Mouse (Mus musculus) heart, embryonic 13.5 days (tissue): ENCODE results near the gene Pagr1a. TPM values are rescaled to one million over a fixed set of nuclear protein-coding genes. Genes with fewer than 3 reads are reported as not detected.

ENCODE experiments used
- ATAC-seq: fragments of 200-750 bp; cut with Nextera tagmentation; 2 replicates; pipeline ENCODE4 v1.8.0; 2017; ENCODE audit warnings: moderate TSS enrichment; ENCODE audit not compliant: insufficient number of reproducible peaks, low FRiP score, low TSS enrichment; ENCODE audit errors: extremely low read depth
- H3K27ac ChIP-seq: fragments of 300-500 bp; sonication (generic); replicated peaks from 2 replicates; pipeline ENCODE4 v1.5.1; 2015; ENCODE audit warnings: moderate library complexity, mild to moderate bottlenecking, inconsistent platforms
- H3K27me3 ChIP-seq: fragments of 300-500 bp; sonication (generic); replicated peaks from 2 replicates; pipeline ENCODE4 v1.6.1; 2015; ENCODE audit warnings: mild to moderate bottlenecking, inconsistent platforms
- H3K36me3 ChIP-seq: fragments of 300-500 bp; sonication (generic); 2 replicates; pipeline ENCODE4 v1.6.1; 2015; ENCODE audit warnings: mild to moderate bottlenecking, inconsistent platforms
- H3K4me1 ChIP-seq: fragments of 300-500 bp; sonication (generic); 2 replicates; pipeline ENCODE4 v1.6.1; 2015; ENCODE audit warnings: inconsistent platforms
- H3K4me2 ChIP-seq: fragments of 300-500 bp; sonication (generic); 2 replicates; pipeline ENCODE4 v1.6.1; 2015; ENCODE audit warnings: inconsistent platforms, mild to moderate bottlenecking, moderate library complexity
- H3K4me3 ChIP-seq: fragments of 300-500 bp; sonication (generic); 2 replicates; pipeline ENCODE4 v1.5.1; 2015; ENCODE audit warnings: moderate library complexity, mild to moderate bottlenecking, inconsistent platforms
- H3K9ac ChIP-seq: fragments of 300-500 bp; sonication (generic); 2 replicates; pipeline ENCODE4 v1.6.1; 2015; ENCODE audit warnings: inconsistent platforms, mild to moderate bottlenecking, moderate library complexity
- H3K9me3 ChIP-seq: fragments of 300-500 bp; sonication (generic); 2 replicates; pipeline ENCODE4 v1.6.1; 2016; ENCODE audit warnings: inconsistent platforms
- WGBS: fragments of 180-500 bp; shearing (Covaris S2); methylation state at CpG from one replicate; pipeline ENCODE4 v1.1.7; 2015; ENCODE audit warnings: mixed read lengths; 5-methylcytosine and 5-hydroxymethylcytosine counted together
- polyA plus RNA-seq: library from polyadenylated mRNA; unstranded; fragments of >200 nt; fragmentation: Nextera tagmentation; extraction: Ambion mirVana; gene quantifications from 2 replicates; pipeline ENCODE4 v1.2.1, GENCODE M21; 2015

Pagr1a gene
- polyA plus RNA-seq = 55.6 and 76.2 TPM in 2 replicates

DNA sequence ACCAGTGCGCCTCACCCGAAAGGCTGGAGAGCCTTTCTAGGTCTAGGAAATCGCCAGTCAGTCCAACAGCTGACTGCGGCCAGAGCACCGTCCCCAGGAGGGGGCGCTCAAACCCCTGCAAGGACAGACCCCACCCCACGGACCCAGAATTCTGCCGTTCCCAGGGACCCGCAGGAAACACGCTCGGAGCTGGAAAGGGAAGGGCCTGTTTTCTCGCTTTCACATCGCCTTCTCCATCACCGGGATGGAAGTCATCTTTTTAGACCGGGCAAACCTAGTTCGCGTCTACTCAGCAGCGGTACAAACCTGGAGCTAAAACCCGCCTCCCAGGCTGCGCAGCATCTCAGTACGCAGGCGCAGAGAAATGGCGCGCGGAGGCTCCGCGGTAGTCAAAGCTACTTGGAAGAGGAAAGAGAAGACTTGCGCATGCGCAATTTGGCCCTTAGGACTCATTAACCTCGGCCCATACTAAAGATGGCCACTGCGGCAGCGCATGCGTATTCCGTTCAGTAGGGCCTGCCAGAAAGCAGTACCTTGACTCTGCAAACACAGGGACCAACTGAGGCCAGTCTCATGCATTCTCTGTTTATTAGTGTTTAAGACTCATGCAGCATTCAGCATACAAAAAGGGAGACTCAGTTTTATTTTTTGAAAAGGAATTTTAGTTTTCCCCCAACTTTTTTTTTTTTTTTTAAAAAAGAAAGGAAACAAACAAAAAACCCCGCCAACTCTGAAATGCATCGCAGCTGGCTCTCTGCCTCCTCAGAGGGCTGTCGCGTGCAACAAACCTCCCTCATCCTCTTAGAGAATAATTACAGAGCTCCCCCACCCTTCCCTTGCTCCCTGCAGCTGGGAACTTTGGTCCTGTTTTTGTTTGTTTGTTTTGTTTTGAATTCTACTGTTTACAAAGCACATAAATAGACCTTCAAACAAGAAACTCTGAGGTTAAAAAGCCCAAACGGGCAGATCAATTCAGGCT lies at the start of gene Pagr1a:
Gene Pagr1a, minus strand, starts transcription at position 382 of the 979 bp plus-strand sequence.
- Histone ChIP-seq H3K4me3 (peak within 1 kb of the TSS; percentile 79), H3K4me1 (peaks cover 74% of the 10 kb centered on the region), H3K27ac (peak within 1 kb of the TSS; percentile 98), H3K4me2 (peak within 1 kb of the TSS; percentile 92), H3K27me3 (no peaks in the 10 kb centered on the region), H3K9ac (peak within 1 kb of the TSS; percentile 93), H3K9me3 (no peaks in the 10 kb centered on the region), H3K36me3 (peaks cover 31% of the 10 kb centered on the region)
- peak; percentile 52 for ATAC-seq
- WGBS = 3% methylated on average over 39 of the region's 39 CpGs

DNA sequence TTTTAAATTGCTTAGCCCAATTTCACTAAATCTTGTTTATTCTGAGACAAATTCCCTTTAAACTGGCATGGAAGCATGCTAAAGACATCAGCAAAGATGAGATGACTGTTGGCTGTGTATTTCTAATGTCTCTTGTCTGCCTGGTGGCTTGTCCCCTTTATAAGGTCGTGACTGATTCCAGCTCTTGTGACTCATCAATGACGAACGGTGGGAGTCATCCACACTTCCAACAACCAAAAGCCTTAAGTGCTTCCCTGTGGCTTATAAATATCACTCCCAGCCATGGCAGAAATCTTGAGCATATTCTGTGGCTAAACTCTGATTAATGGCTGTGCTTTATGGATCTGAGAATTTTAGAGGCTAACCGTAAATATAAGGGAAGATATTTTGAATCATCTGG lies 49.2 kb upstream of the Pagr1a start:
- H3K4me3 ChIP-seq = no peak overlapping the region
- H3K4me1 ChIP-seq = no peaks in the 10 kb centered on the region
- peaks cover 4% of the 10 kb centered on the region; the same call in 1 of the 2 replicates for H3K9me3 ChIP-seq
- ATAC-seq = no peak
- 51% methylated on average over 4 of the region's 4 CpGs for WGBS
- H3K27ac ChIP-seq = no peak overlapping the region
- no peaks in the 10 kb centered on the region for H3K36me3 ChIP-seq
- no peak overlapping the region for H3K4me2 ChIP-seq
- H3K9ac ChIP-seq = no peak overlapping the region
- no peaks in the 10 kb centered on the region for H3K27me3 ChIP-seq

DNA sequence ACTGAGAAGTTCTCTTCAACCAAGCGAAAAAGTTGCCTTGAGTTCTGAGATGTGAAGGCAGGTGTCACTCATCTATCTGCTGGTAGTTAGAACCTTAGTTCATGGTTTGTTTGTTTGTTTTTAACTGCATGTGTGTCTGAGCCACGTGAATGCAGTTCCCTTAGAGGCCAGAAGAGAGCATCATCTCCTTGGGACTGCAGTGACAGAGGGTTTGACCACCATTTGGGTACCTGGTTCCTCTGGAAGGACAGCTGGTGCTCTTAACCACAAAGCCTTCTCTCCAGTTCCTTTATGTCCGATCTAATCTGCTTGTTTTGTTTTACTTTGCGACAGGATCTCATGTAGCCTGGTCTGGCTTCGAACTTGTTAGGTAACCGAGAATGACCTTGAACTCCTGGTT lies 48.4 kb upstream of the Pagr1a start:
- Histone ChIP-seq H3K4me1 (no peaks in the 10 kb centered on the region), H3K27ac (no peak overlapping the region), H3K36me3 (no peaks in the 10 kb centered on the region), H3K4me3 (no peak overlapping the region), H3K9me3 (peaks cover 4% of the 10 kb centered on the region; the same call in 1 of the 2 replicates), H3K9ac (no peak overlapping the region), H3K27me3 (no peaks in the 10 kb centered on the region), H3K4me2 (no peak overlapping the region)
- ATAC-seq = no peak
- WGBS = 79% methylated on average over 6 of the region's 6 CpGs

DNA sequence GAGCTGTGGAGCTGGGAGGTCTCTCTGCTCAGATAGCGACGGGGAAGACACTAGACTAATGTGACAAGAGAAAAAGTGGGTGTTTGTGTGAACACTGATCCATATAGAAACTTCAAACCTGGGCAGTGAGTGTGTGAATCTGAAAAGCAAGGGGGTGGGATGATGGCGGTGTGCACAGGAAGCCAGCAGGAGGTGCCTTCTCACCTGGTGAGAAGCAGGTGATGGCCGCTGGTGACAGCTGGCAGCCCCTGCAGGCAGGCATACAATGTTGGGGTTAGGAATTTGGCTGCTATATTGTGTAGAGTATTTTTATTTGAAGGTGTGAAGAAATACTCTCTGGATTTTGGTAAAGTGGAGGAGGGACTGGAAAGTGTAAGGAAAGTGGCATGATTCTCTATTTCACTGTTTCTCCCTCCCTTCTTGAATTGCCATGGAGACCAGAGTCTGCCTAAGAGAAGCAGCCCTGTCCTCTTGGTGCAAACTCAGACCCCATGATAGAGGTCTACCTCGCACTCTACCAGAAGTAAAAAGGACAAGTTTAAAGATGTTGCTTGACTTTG lies 38.0 kb upstream of the Pagr1a start:
- Histone ChIP-seq H3K27me3 (peaks cover 33% of the 10 kb centered on the region), H3K4me3 (no peak overlapping the region), H3K27ac (no peak overlapping the region), H3K9ac (no peak overlapping the region), H3K4me1 (no peaks in the 10 kb centered on the region), H3K4me2 (no peak overlapping the region), H3K36me3 (no peaks in the 10 kb centered on the region), H3K9me3 (no peaks in the 10 kb centered on the region)
- WGBS = 56% methylated on average over 5 of the region's 5 CpGs
- no peak for ATAC-seq

DNA sequence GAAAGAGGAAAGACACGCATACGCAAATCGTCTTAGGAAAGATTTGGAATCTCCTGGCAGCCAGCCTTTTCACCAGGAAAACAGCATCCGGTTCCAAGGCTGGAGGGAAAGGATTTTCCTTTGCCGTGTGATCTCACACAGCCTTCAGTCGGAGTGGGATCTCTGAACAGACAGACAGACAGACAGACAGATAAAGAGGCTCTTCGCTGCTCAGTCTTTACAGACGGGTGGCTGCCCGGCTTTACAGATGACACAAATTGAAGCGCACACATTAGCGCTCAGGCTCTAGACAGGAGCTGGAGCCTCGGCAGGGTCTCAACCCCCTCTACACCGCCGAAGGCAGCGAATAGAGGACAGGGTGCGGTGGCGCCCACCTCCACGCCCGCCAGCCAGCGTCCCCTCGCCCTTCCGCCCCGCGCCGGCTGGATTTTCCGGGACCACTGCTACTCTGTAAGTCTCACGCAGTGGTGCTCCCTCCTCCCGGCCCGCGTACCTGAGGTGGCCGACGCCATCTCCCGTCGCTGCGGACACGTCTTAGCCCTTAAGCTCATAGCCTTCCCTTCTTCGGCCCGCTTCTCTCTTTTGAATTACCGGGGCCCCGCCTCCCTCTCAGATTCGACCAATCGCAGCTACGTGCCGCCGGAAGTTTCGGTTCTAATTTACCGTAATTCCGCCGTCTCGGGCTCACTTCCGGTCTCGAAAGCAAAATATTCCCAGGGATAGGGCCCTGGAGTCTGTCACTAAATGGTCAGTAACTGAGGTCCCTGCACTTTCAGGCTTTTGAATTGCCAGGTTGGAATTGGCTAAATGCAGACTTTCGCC lies 24.9 kb upstream of the Pagr1a start, which contains the start of gene Kif22:
Gene Kif22, minus strand, starts transcription at position 621 of the 822 bp plus-strand sequence.
- Histone ChIP-seq H3K27me3 (no peaks in the 10 kb centered on the region), H3K27ac (peak within 1 kb of the TSS; percentile 87), H3K36me3 (peaks cover 21% of the 10 kb centered on the region), H3K9me3 (no peaks in the 10 kb centered on the region), H3K4me1 (peaks cover 24% of the 10 kb centered on the region), H3K9ac (peak within 1 kb of the TSS; percentile 95), H3K4me2 (peak within 1 kb of the TSS; percentile 91), H3K4me3 (peak within 1 kb of the TSS; percentile 96)
- peak; percentile 70 for ATAC-seq
- WGBS = under 1% methylated on average over 53 of the region's 53 CpGs

DNA sequence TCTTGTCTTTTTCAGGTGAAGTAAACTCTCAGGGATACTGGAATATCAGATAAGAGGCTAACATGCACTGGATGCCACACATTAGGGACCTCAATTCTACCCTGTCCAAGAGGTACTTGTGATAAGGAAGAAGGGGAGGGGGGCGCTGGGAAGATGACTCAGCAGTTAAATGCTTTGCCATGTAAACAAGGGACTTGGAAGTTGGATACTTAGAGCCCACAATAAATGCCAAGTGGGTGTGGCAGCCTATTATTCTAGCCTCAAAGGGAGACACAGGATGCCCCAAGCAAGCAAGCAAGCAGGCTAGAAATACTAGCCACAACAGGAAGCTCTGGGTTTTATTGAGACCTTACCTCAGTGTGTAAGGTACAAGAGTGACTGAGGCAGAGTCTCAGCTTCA lies 14.1 kb upstream of the Pagr1a start:
- Histone ChIP-seq H3K4me1 (peaks cover 11% of the 10 kb centered on the region), H3K9ac (0 out of 2 replicates have a peak overlapping the region, but pooled peaks have one; percentile 19), H3K27me3 (no peaks in the 10 kb centered on the region), H3K4me2 (no peak overlapping the region), H3K36me3 (peaks cover 83% of the 10 kb centered on the region), H3K27ac (no peak overlapping the region), H3K4me3 (no peak overlapping the region), H3K9me3 (no peaks in the 10 kb centered on the region)
- no peak for ATAC-seq
- 60% methylated on average over 1 of the region's 1 CpGs for WGBS

DNA sequence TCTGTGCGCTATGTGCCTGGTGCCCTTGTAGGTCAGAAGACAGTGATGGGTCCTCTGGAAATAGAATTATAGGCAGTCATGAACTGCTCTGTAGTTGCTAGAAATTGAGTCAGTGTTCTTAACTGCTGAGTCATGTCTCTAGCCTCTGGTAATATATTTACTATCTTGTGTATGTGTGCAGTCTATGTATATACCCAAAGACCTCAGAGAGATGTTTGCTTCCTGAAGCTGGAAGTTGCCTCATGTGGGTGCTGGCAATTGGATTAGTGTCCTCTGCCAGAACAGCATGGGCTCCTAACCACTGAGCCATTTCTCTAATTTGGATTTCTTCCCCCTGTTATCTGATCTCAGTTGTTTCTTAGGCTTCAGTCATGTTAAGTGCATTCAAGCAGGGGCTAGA lies 13.0 kb upstream of the Pagr1a start:
- Histone ChIP-seq H3K36me3 (peaks cover 74% of the 10 kb centered on the region), H3K4me1 (peaks cover 11% of the 10 kb centered on the region), H3K27me3 (no peaks in the 10 kb centered on the region), H3K9ac (no peak overlapping the region), H3K27ac (no peak overlapping the region), H3K4me3 (no peak overlapping the region), H3K4me2 (no peak overlapping the region), H3K9me3 (no peaks in the 10 kb centered on the region)
- WGBS = 97% methylated on average over 1 of the region's 1 CpGs
- no peak for ATAC-seq

DNA sequence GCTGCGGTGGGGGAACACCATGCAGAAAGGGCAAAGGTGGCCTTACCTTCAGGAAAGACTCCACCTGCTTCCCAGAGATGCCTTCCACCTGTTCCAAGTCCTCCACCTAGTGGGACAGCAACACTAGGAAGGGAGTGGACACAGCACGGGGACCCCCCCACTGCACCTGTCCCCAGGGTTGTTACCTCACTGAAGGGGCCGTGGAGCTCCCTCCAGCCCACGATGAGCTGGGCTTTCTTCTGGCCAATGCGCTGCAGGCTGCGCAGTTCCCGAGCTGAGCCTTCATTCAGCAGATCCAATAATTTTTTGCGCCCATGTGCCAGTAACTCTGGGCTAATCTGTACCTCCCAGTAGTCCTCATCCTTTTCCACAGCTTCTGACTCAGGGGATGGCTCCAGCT lies 10.7 kb upstream of the Pagr1a start:
- WGBS = 75% methylated on average over 8 of the region's 8 CpGs
- peak overlapping the region; percentile 99 for H3K27ac ChIP-seq
- no peak for ATAC-seq
- H3K9me3 ChIP-seq = no peaks in the 10 kb centered on the region
- H3K4me2 ChIP-seq = peak overlapping the region; percentile 91
- H3K4me1 ChIP-seq = peaks cover 34% of the 10 kb centered on the region
- peak overlapping the region; percentile 80 for H3K9ac ChIP-seq
- peak overlapping the region; percentile 94 for H3K4me3 ChIP-seq
- no peaks in the 10 kb centered on the region for H3K27me3 ChIP-seq
- peaks cover 72% of the 10 kb centered on the region for H3K36me3 ChIP-seq

DNA sequence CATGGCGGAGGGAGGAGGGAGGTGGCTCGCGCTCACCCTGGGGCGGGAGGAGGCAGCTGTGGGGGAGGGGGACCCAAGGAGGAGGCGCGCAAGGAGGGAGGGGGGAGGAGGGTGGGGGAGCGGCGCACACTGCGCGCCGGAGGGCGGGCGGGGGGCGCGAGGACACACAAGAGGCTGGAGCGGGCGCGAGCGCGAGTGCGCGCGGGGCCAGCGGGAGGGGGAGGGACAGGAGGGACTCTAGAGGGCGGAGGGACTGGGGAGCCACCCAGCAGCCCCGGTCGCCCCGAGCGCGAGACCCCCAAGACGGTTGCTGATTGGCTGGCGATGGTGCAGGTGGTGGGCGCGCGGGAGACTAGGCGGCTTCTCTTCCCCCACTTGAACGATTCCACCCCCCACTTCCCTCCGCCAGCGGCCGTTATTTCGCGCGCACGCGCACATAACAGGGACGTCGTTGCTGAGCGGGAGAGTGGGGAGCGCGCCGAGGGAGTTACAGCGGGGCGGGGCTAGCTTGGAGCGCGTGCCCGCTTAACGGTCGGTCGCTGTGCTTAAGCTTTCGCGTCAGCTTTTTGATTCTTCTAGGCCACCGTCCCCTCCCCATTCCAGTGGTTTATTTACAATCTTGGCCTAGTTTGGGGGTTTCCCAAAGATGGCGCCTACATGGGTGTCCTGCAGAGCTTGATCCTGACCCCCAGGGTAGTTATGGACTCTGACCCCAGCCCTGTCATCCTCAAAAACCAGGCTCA lies 10.0 kb upstream of the Pagr1a start, which contains the start of gene Maz:
Gene Maz, minus strand, starts transcription at position 54 of the 743 bp plus-strand sequence.
- ATAC-seq = peak; percentile 81
- peaks cover 41% of the 10 kb centered on the region for H3K4me1 ChIP-seq
- peak within 1 kb of the TSS; percentile 100 for H3K9ac ChIP-seq
- H3K27ac ChIP-seq = peak within 1 kb of the TSS; percentile 99
- H3K9me3 ChIP-seq = no peaks in the 10 kb centered on the region
- H3K4me2 ChIP-seq = peak within 1 kb of the TSS; percentile 91
- H3K27me3 ChIP-seq = no peaks in the 10 kb centered on the region
- peak within 1 kb of the TSS; percentile 94 for H3K4me3 ChIP-seq
- H3K36me3 ChIP-seq = peaks cover 72% of the 10 kb centered on the region
- WGBS = 0% methylated on average over 33 of the region's 63 CpGs

DNA sequence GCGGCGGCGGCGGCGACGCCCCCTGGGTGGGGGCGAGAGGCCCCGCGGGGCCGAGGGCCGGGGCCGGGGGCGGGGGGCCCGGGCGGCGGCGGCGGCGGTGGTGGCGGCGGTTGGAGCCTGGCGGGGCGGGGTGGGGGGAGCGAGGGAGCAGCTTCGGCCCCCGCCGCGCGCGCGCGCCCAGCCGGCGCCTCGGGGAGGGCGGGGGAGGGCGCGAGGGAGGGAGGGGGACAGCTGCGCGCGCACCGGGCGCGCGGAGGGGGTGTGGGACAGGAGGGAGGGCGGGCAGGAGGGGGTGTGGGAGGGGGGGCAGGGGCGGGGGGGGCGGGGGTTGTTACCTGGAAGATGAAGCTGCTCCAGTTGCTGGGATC lies 9.4 kb upstream of the Pagr1a start:
- no peaks in the 10 kb centered on the region for H3K9me3 ChIP-seq
- H3K27me3 ChIP-seq = no peaks in the 10 kb centered on the region
- peaks cover 47% of the 10 kb centered on the region for H3K4me1 ChIP-seq
- peak overlapping the region; percentile 99 for H3K27ac ChIP-seq
- H3K4me2 ChIP-seq = peak overlapping the region; percentile 91
- peak; percentile 12; the same call in 1 of the 2 replicates for ATAC-seq
- WGBS = 4% methylated on average over 11 of the region's 48 CpGs
- peak overlapping the region; percentile 94 for H3K4me3 ChIP-seq
- peak overlapping the region; percentile 100 for H3K9ac ChIP-seq
- peaks cover 72% of the 10 kb centered on the region for H3K36me3 ChIP-seq
